Mouse (Mus musculus) spleen, adult 2 months (tissue): ENCODE measurements around the gene Gpr84. TPM values are rescaled to one million over a fixed set of nuclear protein-coding genes. Genes with fewer than 3 reads are reported as not detected.
A peak's percentile ranks its signal among the peaks of the same experiment; 100 is the strongest.

Experiments used
- DNase-seq, 2 experiments: peaks; one replicate each; pipeline versions ENCODE4 v3.0.0 to v3.0.0-alpha.2; 2012 to 2021; ENCODE audit warnings: low spot score in 2 of 2, low read depth in 1 of 2
- H3K27ac ChIP-seq: fragments of 200-500 bp; 2 replicates; pipeline ENCODE4 v1.5.1; 2012; ENCODE audit warnings: low read length, inconsistent platforms; ENCODE audit not compliant: insufficient read depth
- H3K27me3 ChIP-seq: fragments of 200-500 bp; 2 replicates; pipeline ENCODE4 v1.6.1; 2012; ENCODE audit warnings: mild to moderate bottlenecking, moderate library complexity, low read length, inconsistent platforms; ENCODE audit not compliant: control insufficient read depth, insufficient read depth
- H3K36me3 ChIP-seq: fragments of 200-500 bp; 2 replicates; pipeline ENCODE4 v1.6.1; 2012; ENCODE audit warnings: mild to moderate bottlenecking, low read length, inconsistent platforms; ENCODE audit not compliant: control insufficient read depth, insufficient read depth
- H3K4me1 ChIP-seq: fragments of 200-500 bp; 2 replicates; pipeline ENCODE4 v1.6.1; 2011; ENCODE audit warnings: inconsistent platforms; ENCODE audit not compliant: control insufficient read depth, insufficient read depth, insufficient read length
- H3K4me3 ChIP-seq: fragments of 200-500 bp; 2 replicates; pipeline ENCODE4 v1.5.1; 2011; ENCODE audit warnings: mild to moderate bottlenecking, inconsistent platforms; ENCODE audit not compliant: insufficient read depth, insufficient read length; ENCODE audit errors: extremely low read depth
- CTCF ChIP-seq: fragments of 200-500 bp; IDR thresholded peaks from 2 replicates; pipeline ENCODE4 v1.5.1; 2011; ENCODE audit warnings: mild to moderate bottlenecking, inconsistent platforms; ENCODE audit not compliant: insufficient read depth, insufficient read length, insufficient replicate concordance; ENCODE audit errors: extremely low read depth
- POLR2A ChIP-seq: fragments of 200-500 bp; IDR thresholded peaks from 2 replicates; pipeline ENCODE4 v1.6.1; 2011; ENCODE audit warnings: low read depth, low read length, inconsistent platforms
- WGBS: fragments of 180-500 bp; shearing (Covaris S2); methylation state at CpG from one replicate; pipeline ENCODE4 v1.1.7; 2018; 5-methylcytosine and 5-hydroxymethylcytosine counted together
- polyA plus RNA-seq: library from polyadenylated mRNA; depleted of rRNA; stranded (reverse); fragments of >200 nt; gene quantifications from 2 replicates; pipeline ENCODE4 v1.2.3, GENCODE M21; 2012

Gpr84 gene
- polyA plus RNA-seq, 1 experiment, result 0.33 TPM

- DNase-seq, result peak; percentile 83 to 88
- Histone ChIP-seq H3K4me1 (peaks cover 5% of the 10 kb centered on the region; the same call in 1 of the 2 replicates), H3K27me3 (no peaks in the 10 kb centered on the region), H3K4me3 (no peak overlapping the region), H3K36me3 (no peaks in the 10 kb centered on the region), H3K27ac (no peak overlapping the region)
- TF ChIP-seq CTCF (peak; percentile 84; the same call in 1 of the 2 replicates), POLR2A (no peak)
- 2% methylated on average over 7 of the region's 7 CpGs for WGBS
These were observed 3.3 kb downstream of the Gpr84 start for GRCm38 (mm10) chr15:103307125-103307524.

GRCm38 (mm10) chr15:103305792-103306645 lies 4.4 kb downstream of the Gpr84 start:
- H3K27me3 ChIP-seq, result no peaks in the 10 kb centered on the region
- no peak for DNase-seq
- WGBS, result 39% methylated on average over 8 of the region's 8 CpGs
- H3K27ac ChIP-seq, result peak overlapping the region; percentile 53; the same call in 1 of the 2 replicates
- TF ChIP-seq CTCF (no peak), POLR2A (no peak)
- peaks cover 5% of the 10 kb centered on the region; the same call in 1 of the 2 replicates for H3K4me1 ChIP-seq
- H3K4me3 ChIP-seq, result peak overlapping the region; percentile 62
- H3K36me3 ChIP-seq, result no peaks in the 10 kb centered on the region

- H3K36me3 ChIP-seq, result no peaks in the 10 kb centered on the region
- peak; percentile 82 to 84 for DNase-seq
- peaks cover 5% of the 10 kb centered on the region; the same call in 1 of the 2 replicates for H3K4me1 ChIP-seq
- no peak for TF ChIP-seq CTCF
- TF ChIP-seq POLR2A, result peak; percentile 17; the same call in 1 of the 2 replicates
- under 1% methylated on average over 65 of the region's 71 CpGs for WGBS
- H3K27me3 ChIP-seq, result no peaks in the 10 kb centered on the region
- H3K27ac ChIP-seq, result peak overlapping the region; percentile 53
- H3K4me3 ChIP-seq, result peak overlapping the region; percentile 64
These were observed 5.2 kb downstream of the Gpr84 start for GRCm38 (mm10) chr15:103305070-103305678.

GRCm38 (mm10) chr15:103304616-103304969 lies 5.8 kb downstream of the Gpr84 start:
- Histone ChIP-seq H3K27me3 (no peaks in the 10 kb centered on the region), H3K27ac (no peak overlapping the region), H3K4me1 (peaks cover 5% of the 10 kb centered on the region; the same call in 1 of the 2 replicates), H3K36me3 (no peaks in the 10 kb centered on the region), H3K4me3 (peak overlapping the region; percentile 64)
- no peak for DNase-seq
- TF ChIP-seq CTCF, result no peak
- no peak for TF ChIP-seq POLR2A
- 4% methylated on average over 9 of the region's 9 CpGs for WGBS

GRCm38 (mm10) chr15:103303916-103304615 lies 6.3 kb downstream of the Gpr84 start:
- no peaks in the 10 kb centered on the region for H3K36me3 ChIP-seq
- 28% methylated on average over 8 of the region's 8 CpGs for WGBS
- peaks cover 5% of the 10 kb centered on the region; the same call in 1 of the 2 replicates for H3K4me1 ChIP-seq
- no peaks in the 10 kb centered on the region for H3K27me3 ChIP-seq
- peak overlapping the region; percentile 64; the same call in 1 of the 2 replicates for H3K4me3 ChIP-seq
- DNase-seq, result no peak
- TF ChIP-seq CTCF (no peak), POLR2A (no peak)
- H3K27ac ChIP-seq, result no peak overlapping the region

- Histone ChIP-seq H3K4me3 (no peak overlapping the region), H3K4me1 (peaks cover 5% of the 10 kb centered on the region; the same call in 1 of the 2 replicates), H3K27me3 (no peaks in the 10 kb centered on the region), H3K36me3 (peaks cover 2% of the 10 kb centered on the region), H3K27ac (no peak overlapping the region)
- no peak for TF ChIP-seq POLR2A
- no peak for TF ChIP-seq CTCF
- WGBS, result 36% methylated on average over 6 of the region's 6 CpGs
- no peak for DNase-seq
These were observed 7.9 kb downstream of the Gpr84 start for GRCm38 (mm10) chr15:103302341-103303021.
